14 mouse cellular contexts compared by ENCODE assay signal in the genomic region with DNA sequence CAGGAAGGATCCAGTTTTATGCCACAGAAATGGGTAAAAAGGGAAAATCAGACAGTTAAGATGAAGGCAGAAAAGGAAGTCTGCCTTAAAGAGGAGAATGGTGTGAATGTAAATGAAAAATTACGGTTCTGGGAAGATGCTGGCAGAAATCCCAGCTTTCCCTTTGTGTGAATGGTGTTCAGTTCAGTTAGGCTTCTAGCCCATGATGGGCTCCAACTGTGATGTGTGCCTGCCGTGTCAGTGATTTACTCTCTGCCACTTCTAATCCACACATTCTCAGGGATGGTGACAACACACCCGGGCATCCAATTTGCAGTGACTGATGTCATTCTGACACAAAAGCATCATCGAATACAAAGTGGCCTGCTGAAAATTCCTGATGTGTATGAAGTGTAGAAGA.
DNase-seq lines count a peak whose midpoint lies in the region; TF ChIP-seq lines count a peak whose summit lies in the region.
"Had no signal": no experiment of that assay in that cellular context is flagged by ENCODE, and none has a peak within 500 bp of the region (broad histone marks: within the 10 kb centered on the region; RNA-seq: fewer than 3 reads in every experiment).

No protein-coding gene starts in this region.

- no peak for TF ChIP-seq POLR2A in brain, embryonic 14.5 days (IDR thresholded peaks at IDR 0.05; ENCODE audit: borderline replicate concordance, extremely low read depth, insufficient read depth, insufficient read length, poor library complexity, severe bottlenecking)
- TF ChIP-seq POLR2A in thymus, adult 2 months (IDR thresholded peaks at IDR 0.05; ENCODE audit: control insufficient read depth, extremely low read depth, insufficient read depth, low read length, poor library complexity) = no peak

- TF ChIP-seq CTCF in brain, embryonic 14.5 days (IDR thresholded peaks at IDR 0.05; ENCODE audit: borderline replicate concordance, extremely low read depth, insufficient read depth, insufficient read length) = no peak
- no peak for TF ChIP-seq CTCF in thymus, adult 2 months (IDR thresholded peaks at IDR 0.05; ENCODE audit: borderline replicate concordance, control insufficient read depth, extremely low read depth, insufficient read depth, low read length, poor library complexity)

- H3K4me3 ChIP-seq in thymus, adult 2 months (ENCODE audit: control insufficient read depth, insufficient read depth, low read length) = no peak overlapping the region

- no peak overlapping the region for H3K27ac ChIP-seq in thymus, adult 2 months (ENCODE audit: control insufficient read depth, insufficient read depth, low read length)
- H3K27ac ChIP-seq: liver, embryonic 14.5 days had no signal

- no peaks in the 10 kb centered on the region for H3K27me3 ChIP-seq in thymus, adult 2 months (ENCODE audit: control insufficient read depth, insufficient read depth, low read length)

- WGBS in thymus, adult 2 months = 95% methylated on average over 4 of the region's 4 CpGs

- no peaks in the 10 kb centered on the region for H3K4me1 ChIP-seq in thymus, adult 2 months (replicated peaks; ENCODE audit: control insufficient read depth, insufficient read depth, low read length)

- DNase-seq in heart, adult 11 months = peak; percentile 34
- no peak for DNase-seq in heart, adult 9 months (ENCODE audit: low spot score in 2 of 2)
- peak; percentile 1 for DNase-seq in lung, postnatal 10 days
- DNase-seq in lung, adult 18-20 months = no peak
- DNase-seq in Muller cell, postnatal 12 days (ENCODE audit: inconsistent ontology term) = peak; percentile 68
- DNase-seq in brain, embryonic 14.5 days (ENCODE audit: low read depth) = peak; percentile 89
- no peak for DNase-seq in thymus, adult 2 months
- no peak for DNase-seq in lung, postnatal 14 days
- DNase-seq: cerebellum, adult 2 months; gastrocnemius, postnatal 36 days; kidney, adult 9 months; spleen, adult 18-20 months; thymus, postnatal 4 days had no signal

- H3K36me3 ChIP-seq in thymus, adult 2 months (ENCODE audit: control insufficient read depth, insufficient read depth, low read length) = no peaks in the 10 kb centered on the region

Comparison
In these comparisons a context has a peak if more than half of its experiments do, and no peak if none do; other contexts are left out.
1. DNase-seq: peak in heart, adult 11 months (single experiment), lung, postnatal 10 days (single experiment), Muller cell, postnatal 12 days (single experiment) and brain, embryonic 14.5 days (single experiment); none in heart, adult 9 months (0 of 2), lung, adult 18-20 months (0 of 2), thymus, adult 2 months (single experiment) and lung, postnatal 14 days (single experiment).